Mouse (Mus musculus) embryonic facial prominence, embryonic 11.5 days (tissue): Measurements from ENCODE around the gene Fbxo41. TPM values are rescaled to one million over a fixed set of nuclear protein-coding genes. Genes with fewer than 3 reads are reported as not detected.

Source experiments
- ATAC-seq: fragments of 200-750 bp; cut with Nextera tagmentation; replicated peaks from 2 replicates; pipeline ENCODE4 v1.8.0; 2017; ENCODE audit warnings: low read depth; ENCODE audit not compliant: insufficient number of reproducible peaks, low FRiP score, low TSS enrichment
- DNase-seq: peaks from one replicate; pipeline ENCODE4 v3.0.0-alpha.2; 2015; ENCODE audit warnings: low spot score
- H3K27ac ChIP-seq: fragments of 300-500 bp; sonication (generic); replicated peaks from 2 replicates; pipeline ENCODE4 v1.5.1; 2014; ENCODE audit warnings: mild to moderate bottlenecking, low read depth, low read length, control low read depth
- H3K27me3 ChIP-seq: fragments of 300-500 bp; sonication (generic); 2 replicates; pipeline ENCODE4 v1.6.1; 2014; ENCODE audit warnings: mild to moderate bottlenecking, low read length, moderate library complexity, mixed read lengths; ENCODE audit not compliant: control insufficient read depth, insufficient read depth
- H3K36me3 ChIP-seq: fragments of 300-500 bp; sonication (generic); replicated peaks from 2 replicates; pipeline ENCODE4 v1.6.1; 2014; ENCODE audit warnings: low read depth, mild to moderate bottlenecking, low read length, moderate library complexity, mixed read lengths; ENCODE audit not compliant: control insufficient read depth, insufficient read depth
- H3K4me1 ChIP-seq: fragments of 300-500 bp; sonication (generic); 2 replicates; pipeline ENCODE4 v1.6.1; 2014; ENCODE audit warnings: low read length, mixed read lengths; ENCODE audit not compliant: control insufficient read depth, insufficient read depth
- H3K4me2 ChIP-seq: fragments of 300-500 bp; sonication (generic); 2 replicates; pipeline ENCODE4 v1.6.1; 2014; ENCODE audit warnings: low read depth, mild to moderate bottlenecking, control low read depth, low read length, moderate library complexity
- H3K4me3 ChIP-seq: fragments of 300-500 bp; sonication (generic); 2 replicates; pipeline ENCODE4 v1.5.1; 2014; ENCODE audit warnings: low read depth, low read length, control low read depth
- H3K9ac ChIP-seq: fragments of 300-500 bp; sonication (generic); replicated peaks from 2 replicates; pipeline ENCODE4 v1.6.1; 2014; ENCODE audit warnings: mild to moderate bottlenecking, control low read depth, low read length
- H3K9me3 ChIP-seq: fragments of 300-500 bp; sonication (generic); replicated peaks from 2 replicates; pipeline ENCODE4 v1.6.1; 2016; ENCODE audit warnings: mild to moderate bottlenecking, low read length, inconsistent platforms, mixed read lengths; ENCODE audit not compliant: control insufficient read depth
- WGBS: fragments of 180-500 bp; shearing (Covaris S2); extraction: QIAGEN DNeasy Blood & Tissue Kit; methylation state at CpG from one replicate; pipeline ENCODE4 v1.1.7; 2014; 5-methylcytosine and 5-hydroxymethylcytosine counted together
- polyA plus RNA-seq: library from polyadenylated mRNA; unstranded; fragments of >200 nt; fragmentation: Nextera tagmentation; extraction: Ambion mirVana; gene quantifications from 2 replicates; pipeline ENCODE4 v1.2.1, GENCODE M21; 2014

The Fbxo41 gene
- polyA plus RNA-seq, 1 experiment from 2014 or later = 0.35 TPM

DNA sequence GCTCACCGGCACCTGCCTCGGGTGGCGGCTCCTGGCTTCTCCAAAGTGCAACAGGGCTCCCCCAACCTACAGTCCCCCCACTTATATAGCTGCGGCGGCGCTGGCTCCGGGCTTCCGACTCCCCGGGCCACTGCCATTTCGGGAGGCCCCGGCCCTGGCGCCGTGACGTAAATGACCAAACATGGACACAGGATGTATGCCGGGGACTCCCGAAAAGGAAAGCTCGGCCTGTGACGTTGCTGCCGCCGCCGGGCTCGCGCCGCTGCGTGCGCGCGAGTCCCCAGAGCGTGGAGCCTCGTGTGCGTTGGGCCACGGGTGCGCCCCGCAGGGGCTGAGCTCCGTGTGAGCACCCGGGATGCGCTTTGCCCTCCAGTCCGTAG, 10.7 kb upstream of the Fbxo41 start, which contains the start of gene Egr4:
TSS of gene Egr4 (minus strand) at position 59 of the 380 bp plus-strand sequence.
- peak; percentile 67 for DNase-seq
- WGBS = 1% methylated on average over 38 of the region's 38 CpGs
- Histone ChIP-seq H3K4me3 (peak within 1 kb of the TSS; percentile 36), H3K4me2 (peak within 1 kb of the TSS; percentile 76), H3K9ac (no peak within 1 kb of the TSS), H3K27ac (no peak within 1 kb of the TSS), H3K27me3 (peaks cover 51% of the 10 kb centered on the region), H3K9me3 (no peaks in the 10 kb centered on the region), H3K36me3 (no peaks in the 10 kb centered on the region), H3K4me1 (peaks cover 4% of the 10 kb centered on the region)
- no peak; the same call in 1 of the 2 replicates for ATAC-seq

DNA sequence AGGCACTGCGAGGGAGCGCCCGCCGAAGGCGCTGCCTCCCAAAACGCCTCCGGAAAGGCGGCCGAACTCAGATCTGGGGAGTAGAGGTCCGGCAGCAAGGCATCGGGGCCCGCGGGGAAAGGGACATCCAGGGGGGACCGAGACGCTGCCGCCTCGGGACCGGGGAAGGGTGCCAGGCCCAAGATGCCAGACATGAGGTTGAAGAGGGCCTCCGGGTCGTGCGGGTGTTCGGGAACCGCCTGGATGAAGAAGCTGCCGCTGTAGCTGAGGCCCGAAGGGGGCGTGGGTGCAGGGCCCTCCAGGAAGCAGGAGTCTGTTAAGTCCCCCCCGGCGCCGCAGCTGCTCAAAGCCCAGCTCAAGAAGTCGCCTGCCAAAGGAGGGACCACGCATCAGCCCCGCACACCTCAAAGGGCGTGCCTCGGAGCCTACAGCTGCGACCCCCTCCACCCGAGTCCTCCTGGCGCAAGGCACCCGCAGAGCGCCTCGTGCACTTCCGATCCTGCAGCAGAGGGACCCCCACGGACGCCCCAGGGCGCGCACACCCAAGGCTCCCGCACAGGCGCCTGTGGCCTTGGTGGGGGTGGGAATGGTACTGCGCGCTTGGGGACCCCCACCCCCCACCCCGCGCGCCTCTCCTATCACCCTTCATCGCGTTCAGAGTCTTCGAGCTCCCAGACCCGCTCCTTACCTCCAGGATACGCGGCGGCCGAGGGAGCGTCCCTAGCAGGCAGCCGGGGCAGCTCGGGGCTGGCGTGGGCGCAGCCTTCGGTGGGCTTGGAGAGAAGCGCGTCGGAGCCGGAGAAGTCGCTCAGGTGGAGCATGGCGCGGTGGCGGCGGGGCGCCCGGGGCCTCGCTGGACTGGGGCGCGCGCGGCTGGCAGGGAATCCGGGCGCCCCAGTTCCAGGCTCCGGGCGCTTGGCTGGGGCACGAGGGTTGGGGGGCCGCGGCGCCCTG, 10.1 kb upstream of the Fbxo41 start:
- Histone ChIP-seq H3K9me3 (no peaks in the 10 kb centered on the region), H3K36me3 (no peaks in the 10 kb centered on the region), H3K4me3 (peak overlapping the region; percentile 36), H3K9ac (no peak overlapping the region), H3K4me2 (peak overlapping the region; percentile 76), H3K4me1 (peaks cover 4% of the 10 kb centered on the region), H3K27me3 (peaks cover 51% of the 10 kb centered on the region), H3K27ac (no peak overlapping the region)
- ATAC-seq (no peak; the same call in 1 of the 2 replicates), DNase-seq (peak; percentile 22)
- 1% methylated on average over 78 of the region's 90 CpGs for WGBS

DNA sequence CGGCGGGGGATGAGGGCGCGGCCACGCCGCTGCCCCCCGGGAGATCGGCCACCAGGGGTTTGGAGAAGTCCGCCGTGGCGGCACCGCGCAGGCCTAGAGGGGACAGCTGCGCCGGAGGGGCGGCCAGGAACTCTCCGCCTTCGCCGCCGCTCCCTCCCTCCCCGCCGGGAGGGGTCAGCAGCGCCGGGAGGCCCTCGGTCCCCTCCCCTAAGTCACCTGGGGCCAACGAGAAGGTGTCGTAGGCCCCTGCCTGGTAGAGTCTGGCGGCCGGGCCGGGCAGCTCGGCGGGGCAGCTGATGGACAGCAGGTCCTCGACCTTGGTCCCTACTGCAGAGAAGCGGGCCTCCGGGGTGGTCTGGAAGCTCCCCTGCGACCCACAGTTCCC, 9.3 kb upstream of the Fbxo41 start:
- Histone ChIP-seq H3K4me2 (peak overlapping the region; percentile 57), H3K27ac (no peak overlapping the region), H3K36me3 (no peaks in the 10 kb centered on the region), H3K27me3 (peaks cover 51% of the 10 kb centered on the region), H3K9ac (no peak overlapping the region), H3K4me3 (peak overlapping the region; percentile 27), H3K4me1 (peaks cover 4% of the 10 kb centered on the region), H3K9me3 (no peaks in the 10 kb centered on the region)
- ATAC-seq (0 out of 2 replicates have a peak, but pooled peaks have one; percentile 22), DNase-seq (no peak)
- WGBS = under 1% methylated on average over 30 of the region's 36 CpGs

DNA sequence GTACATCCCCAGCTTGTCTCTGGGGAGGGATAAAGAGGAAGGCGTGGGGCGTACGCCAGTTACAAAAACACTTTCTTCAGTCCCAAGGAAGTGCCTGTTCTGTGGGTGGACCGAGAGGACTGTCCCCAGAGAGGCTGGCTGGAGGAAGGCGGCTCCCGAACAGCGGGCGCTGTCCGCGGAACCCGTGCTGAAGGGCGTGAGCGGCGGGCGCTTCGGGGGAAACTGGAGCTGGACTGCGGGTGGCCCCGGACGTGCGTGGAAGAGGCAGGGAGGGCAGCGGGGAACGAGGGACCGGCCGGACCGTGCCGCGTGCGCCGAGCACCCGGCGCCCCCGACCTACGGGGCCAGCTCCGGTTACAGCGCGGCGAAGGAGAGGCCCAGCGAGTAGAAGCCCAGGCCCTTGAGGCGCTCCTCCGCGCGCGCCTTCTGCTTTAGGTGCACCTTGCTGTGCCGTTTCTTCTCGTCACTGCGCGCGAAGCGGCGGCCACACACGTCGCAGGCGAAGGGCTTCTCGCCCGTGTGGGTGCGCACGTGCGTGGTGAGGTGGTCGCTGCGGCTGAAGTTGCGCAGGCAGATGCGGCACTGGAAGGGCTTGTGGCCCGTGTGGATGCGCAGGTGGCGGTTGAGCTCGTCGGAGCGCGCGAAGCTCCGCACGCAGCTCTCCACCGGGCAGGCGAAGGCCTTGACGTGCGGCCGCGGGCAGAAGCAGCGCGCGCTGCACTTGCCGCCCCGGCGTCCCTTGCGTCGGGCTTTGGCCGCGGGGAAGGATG, 8.7 kb upstream of the Fbxo41 start:
- peak overlapping the region; percentile 27 for H3K4me3 ChIP-seq
- no peak overlapping the region for H3K9ac ChIP-seq
- DNase-seq (peak; percentile 70), ATAC-seq (no peak)
- H3K4me2 ChIP-seq = peak overlapping the region; percentile 57
- H3K27me3 ChIP-seq = peaks cover 51% of the 10 kb centered on the region
- H3K36me3 ChIP-seq = no peaks in the 10 kb centered on the region
- H3K9me3 ChIP-seq = no peaks in the 10 kb centered on the region
- under 1% methylated on average over 70 of the region's 88 CpGs for WGBS
- peaks cover 4% of the 10 kb centered on the region for H3K4me1 ChIP-seq
- no peak overlapping the region for H3K27ac ChIP-seq

DNA sequence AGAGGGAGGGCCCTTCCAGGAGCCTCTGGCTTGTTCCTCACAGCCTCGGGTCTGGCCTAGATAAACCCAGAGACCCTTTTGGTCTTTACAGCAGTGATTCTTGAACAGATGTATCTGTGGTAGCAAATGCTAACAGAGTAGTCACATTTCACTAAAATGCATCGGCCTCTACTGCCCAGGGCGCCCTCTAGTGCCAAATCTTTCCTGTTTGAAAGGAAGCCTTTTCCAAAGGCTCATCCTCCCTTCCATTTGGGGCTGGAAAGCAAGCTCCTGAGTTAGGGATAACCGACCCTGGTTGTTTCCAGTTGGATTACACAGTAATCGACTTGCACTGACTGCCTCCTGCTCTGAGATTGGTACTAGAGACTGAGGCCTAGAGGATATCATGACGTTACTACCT, 7.7 kb upstream of the Fbxo41 start:
- H3K4me1 ChIP-seq = peaks cover 4% of the 10 kb centered on the region
- no peaks in the 10 kb centered on the region for H3K36me3 ChIP-seq
- H3K27me3 ChIP-seq = peaks cover 51% of the 10 kb centered on the region
- H3K27ac ChIP-seq = no peak overlapping the region
- WGBS = 1% methylated on average over 6 of the region's 6 CpGs
- DNase-seq = peak; percentile 81
- no peak overlapping the region for H3K9ac ChIP-seq
- ATAC-seq = no peak
- H3K4me3 ChIP-seq = no peak overlapping the region
- no peaks in the 10 kb centered on the region for H3K9me3 ChIP-seq
- H3K4me2 ChIP-seq = no peak overlapping the region

DNA sequence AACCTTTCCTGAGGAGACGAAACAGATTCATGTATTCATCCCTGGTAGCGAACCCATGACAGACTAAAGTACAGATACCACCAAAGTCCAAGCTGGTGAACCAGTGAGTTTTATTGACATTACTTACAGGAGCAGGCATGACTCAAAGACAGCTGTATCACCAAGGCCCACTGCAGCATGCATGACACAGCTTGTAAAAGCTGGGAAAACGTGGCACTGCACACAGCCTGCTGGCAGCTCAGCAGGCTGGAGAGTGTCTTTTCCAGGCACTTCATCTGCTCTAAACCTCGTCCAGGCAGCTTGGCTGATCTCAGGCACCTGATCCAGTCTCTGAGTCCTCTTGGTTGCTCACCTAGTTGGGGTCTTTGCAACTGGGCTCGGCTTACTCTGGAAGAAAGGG, 5.8 kb upstream of the Fbxo41 start:
- 43% methylated on average over 5 of the region's 5 CpGs for WGBS
- peaks cover 41% of the 10 kb centered on the region for H3K27me3 ChIP-seq
- ATAC-seq = no peak

DNA sequence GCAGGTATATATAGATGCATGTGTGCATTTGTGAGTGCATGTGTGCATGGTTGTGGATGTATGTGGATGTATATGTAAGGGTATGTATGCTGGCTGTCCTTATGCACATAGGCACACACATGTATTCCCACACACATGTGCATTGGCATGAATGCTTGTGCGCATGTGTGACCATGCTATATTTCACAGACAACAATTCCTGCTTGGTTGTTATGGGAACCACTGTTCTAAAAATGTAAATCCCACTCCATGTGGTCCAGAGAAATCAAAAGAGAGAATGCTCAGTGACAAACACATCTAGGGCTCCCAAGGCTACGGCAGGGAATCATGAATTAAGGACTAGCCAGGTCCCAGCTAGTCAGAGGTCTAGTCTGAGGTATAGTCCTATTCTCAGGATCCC, 2.1 kb upstream of the Fbxo41 start:
- ATAC-seq = no peak
- H3K36me3 ChIP-seq = no peaks in the 10 kb centered on the region
- no peak for DNase-seq
- H3K4me3 ChIP-seq = no peak overlapping the region
- H3K9me3 ChIP-seq = no peaks in the 10 kb centered on the region
- no peak overlapping the region for H3K9ac ChIP-seq
- H3K4me2 ChIP-seq = no peak overlapping the region
- no peaks in the 10 kb centered on the region; the same call in 1 of the 2 replicates for H3K4me1 ChIP-seq
- WGBS = 74% methylated on average over 2 of the region's 2 CpGs
- peaks cover 6% of the 10 kb centered on the region for H3K27me3 ChIP-seq
- H3K27ac ChIP-seq = no peak overlapping the region

More for the DNA sequence above, 5.8 kb upstream of the Fbxo41 start:
- DNase-seq = no peak
- Histone ChIP-seq H3K4me3 (no peak overlapping the region), H3K36me3 (no peaks in the 10 kb centered on the region), H3K9ac (no peak overlapping the region), H3K27ac (no peak overlapping the region), H3K4me1 (peaks cover 4% of the 10 kb centered on the region), H3K4me2 (no peak overlapping the region), H3K9me3 (no peaks in the 10 kb centered on the region)
